Mouse (Mus musculus): ENCODE measurements around the gene Mgll.
A peak's percentile ranks its signal among the peaks of the same experiment; 100 is the strongest.

Mgll gene

DNA sequence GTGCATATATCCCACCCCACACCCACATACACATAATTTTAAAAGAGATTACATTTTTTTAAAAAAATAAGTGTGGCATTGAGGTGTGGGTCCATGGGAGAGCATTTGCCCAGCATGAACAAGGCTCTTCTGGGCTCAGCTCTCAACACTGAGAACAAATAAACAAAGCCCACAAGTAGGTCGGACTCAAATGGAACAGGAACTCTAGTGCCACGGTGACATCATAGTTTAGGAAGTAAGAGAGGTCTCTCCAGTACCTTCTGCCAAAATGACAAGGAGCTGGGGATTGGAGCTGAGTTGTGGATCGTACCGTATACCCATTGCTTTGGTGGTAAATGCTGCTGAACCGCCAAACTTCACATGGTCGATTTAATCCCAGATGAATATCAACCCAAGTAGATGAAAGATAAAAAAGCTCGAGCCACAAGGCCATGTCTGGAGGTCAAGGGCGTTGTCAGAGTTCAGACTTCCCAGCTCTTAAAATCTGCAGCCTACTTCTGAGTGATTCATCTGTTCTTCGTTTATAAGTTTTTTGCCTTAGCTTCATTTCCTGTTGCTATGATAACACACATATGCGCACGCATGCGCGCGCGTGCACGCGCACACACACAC is 80.9 kb downstream of the Mgll start:
- no peak for DNase-seq

DNA sequence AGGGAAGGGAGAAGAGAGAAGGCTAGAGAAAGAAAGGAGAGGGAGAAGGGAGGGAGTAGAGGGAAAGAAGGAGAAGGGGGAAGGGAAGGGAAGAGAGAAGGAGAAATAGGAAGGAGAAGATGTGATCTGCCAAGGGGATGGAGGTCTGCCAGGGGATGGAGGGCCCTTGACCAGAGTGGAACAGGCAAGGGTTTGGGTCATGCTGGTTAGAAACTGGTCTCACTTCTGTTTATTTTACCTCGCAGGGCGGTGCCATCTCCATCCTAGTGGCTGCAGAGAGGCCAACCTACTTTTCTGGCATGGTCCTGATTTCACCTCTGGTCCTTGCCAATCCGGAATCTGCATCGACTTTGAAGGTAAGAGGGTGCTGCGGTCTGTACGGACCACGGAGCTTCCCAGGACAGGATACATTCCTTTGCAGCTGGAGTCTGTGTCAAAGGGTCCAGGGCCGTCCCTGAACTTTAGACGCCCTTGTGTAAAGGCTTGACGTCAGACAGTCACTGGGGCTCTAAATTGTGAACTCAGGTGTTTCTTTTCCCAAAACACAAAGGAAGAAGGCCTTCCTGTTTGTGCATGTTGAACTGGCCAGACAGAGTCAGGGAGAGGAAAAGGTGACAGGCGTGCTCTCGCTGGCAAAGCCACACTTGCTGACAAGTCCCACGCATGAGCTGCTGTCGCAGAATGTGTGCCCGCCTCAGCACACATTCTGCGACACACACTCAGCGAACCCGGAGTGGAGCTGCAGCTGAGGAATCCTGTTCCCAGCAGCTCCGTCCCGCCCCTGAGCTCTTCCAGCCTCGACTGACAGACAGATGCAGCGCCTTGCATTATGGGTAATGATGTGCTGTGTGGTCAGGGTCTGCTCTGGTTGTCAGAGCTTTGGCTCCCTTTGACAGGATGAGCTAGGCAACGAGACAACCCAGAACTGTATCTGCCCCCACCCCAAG is 85.2 kb downstream of the Mgll start:
- no peak for DNase-seq

- DNase-seq, result no peak
Observed at GRCm38 (mm10) chr6:88810291-88810690, 86.1 kb downstream of the Mgll start.

GRCm38 (mm10) chr6:88811396-88811795 is 87.2 kb downstream of the Mgll start:
- DNase-seq, result no peak

DNA sequence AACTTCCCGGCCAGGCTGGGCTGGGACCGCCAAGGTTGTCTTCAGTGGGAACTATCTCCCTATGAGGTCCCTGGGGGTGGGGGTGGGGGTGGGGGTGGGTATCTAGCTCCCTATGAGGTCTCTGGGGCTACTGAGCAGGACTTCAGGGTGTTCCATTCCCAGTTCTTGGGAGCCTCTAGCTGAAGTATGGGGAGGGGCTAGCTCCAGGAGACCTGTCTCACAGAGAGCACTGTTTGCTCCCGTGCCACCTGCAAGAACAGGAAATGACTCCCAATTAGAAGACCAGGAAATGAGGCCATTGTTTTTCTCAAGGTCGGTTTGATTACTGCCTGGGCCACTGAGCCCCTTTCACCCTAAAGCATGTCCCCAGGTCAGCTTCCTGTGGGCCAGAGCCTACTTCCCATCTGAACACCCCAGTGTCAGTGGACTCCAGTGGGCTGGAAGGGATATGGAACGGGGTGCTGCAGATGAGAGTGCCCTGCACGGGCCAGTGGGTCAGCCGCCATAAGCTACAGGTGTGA is 87.7 kb downstream of the Mgll start:
- DNase-seq, result no peak

GRCm38 (mm10) chr6:88812886-88813285 is 88.7 kb downstream of the Mgll start:
- peak; percentile 30 to 55 for DNase-seq

DNA sequence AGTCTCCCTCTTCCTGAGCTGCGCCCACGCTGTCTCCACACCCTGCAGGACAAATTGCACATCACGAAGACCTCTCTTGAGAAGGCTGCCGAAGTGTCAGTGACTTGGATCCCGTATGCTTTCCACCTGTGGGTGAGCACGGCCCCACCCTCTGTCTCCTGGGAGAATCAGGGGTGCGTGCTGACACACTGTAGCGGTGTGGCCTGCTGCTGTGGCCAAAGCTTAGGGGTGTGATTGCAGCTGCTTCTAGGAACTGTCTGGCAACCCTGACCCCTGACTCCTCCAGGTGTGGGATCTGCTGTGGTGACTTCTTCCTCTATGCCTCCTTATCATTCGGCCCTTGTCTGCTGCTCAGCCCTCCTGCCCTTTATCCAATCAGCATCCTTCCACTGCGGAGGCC is 89.6 kb downstream of the Mgll start:
- no peak for DNase-seq

- DNase-seq, result no peak
Observed at GRCm38 (mm10) chr6:88815036-88815435, 90.8 kb downstream of the Mgll start.

DNA sequence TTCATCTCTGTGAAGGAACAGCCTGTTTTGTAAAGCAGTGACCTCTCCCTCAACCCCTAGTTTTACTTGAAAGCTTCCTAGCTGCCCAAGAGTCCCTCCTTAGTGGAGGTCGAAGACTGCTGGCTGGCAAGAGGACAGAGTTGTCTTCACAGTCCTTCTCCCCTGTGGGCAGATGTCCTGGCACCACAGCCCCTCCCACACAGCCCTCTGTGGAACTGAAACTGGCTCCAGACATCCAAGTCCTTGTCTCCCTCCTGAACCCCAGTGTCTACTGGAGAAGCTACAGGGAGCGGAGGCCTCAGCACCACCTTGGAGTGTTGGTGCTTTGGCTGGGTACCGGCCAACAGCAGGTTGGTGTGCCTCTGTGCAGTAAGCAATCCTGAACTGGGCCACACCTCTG is 91.3 kb downstream of the Mgll start:
- no peak for DNase-seq

- no peak for DNase-seq
Observed at GRCm38 (mm10) chr6:88816913-88817312, 92.7 kb downstream of the Mgll start.

- no peak for DNase-seq
Observed at GRCm38 (mm10) chr6:88820853-88821252, 96.6 kb downstream of the Mgll start.

DNA sequence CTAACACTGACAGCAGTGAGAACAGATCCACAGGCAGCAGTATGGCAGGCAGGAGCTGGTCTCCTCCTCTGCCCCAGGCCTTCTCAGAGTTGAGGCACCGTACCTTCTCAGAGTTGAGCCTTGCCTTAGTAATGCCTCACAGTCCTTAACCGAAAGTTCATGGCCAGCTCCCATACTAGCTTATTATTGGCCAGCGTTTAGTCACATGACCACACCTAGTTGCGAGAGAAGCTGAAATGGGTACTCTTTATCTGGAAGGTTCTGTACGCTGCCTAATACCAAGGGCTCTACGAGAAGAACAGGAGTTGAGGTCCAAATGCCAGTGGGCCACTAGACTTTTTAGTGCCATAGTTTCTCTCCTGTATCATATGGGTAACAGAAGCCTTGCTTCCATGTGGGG is 97.1 kb downstream of the Mgll start:
- no peak for DNase-seq

GRCm38 (mm10) chr6:88821901-88822300 is 97.7 kb downstream of the Mgll start:
- no peak for DNase-seq

GRCm38 (mm10) chr6:88824183-88824582 is 100.0 kb downstream of the Mgll start:
- DNase-seq, result no peak

GRCm38 (mm10) chr6:88826088-88826487 is 101.9 kb downstream of the Mgll start:
- no peak for DNase-seq

GRCm38 (mm10) chr6:88826545-88826944 is 102.3 kb downstream of the Mgll start:
- DNase-seq, result peak in 1 of 2 experiments; percentile 35

- DNase-seq, result no peak
Observed at GRCm38 (mm10) chr6:88826965-88827364, 102.8 kb downstream of the Mgll start.

DNA sequence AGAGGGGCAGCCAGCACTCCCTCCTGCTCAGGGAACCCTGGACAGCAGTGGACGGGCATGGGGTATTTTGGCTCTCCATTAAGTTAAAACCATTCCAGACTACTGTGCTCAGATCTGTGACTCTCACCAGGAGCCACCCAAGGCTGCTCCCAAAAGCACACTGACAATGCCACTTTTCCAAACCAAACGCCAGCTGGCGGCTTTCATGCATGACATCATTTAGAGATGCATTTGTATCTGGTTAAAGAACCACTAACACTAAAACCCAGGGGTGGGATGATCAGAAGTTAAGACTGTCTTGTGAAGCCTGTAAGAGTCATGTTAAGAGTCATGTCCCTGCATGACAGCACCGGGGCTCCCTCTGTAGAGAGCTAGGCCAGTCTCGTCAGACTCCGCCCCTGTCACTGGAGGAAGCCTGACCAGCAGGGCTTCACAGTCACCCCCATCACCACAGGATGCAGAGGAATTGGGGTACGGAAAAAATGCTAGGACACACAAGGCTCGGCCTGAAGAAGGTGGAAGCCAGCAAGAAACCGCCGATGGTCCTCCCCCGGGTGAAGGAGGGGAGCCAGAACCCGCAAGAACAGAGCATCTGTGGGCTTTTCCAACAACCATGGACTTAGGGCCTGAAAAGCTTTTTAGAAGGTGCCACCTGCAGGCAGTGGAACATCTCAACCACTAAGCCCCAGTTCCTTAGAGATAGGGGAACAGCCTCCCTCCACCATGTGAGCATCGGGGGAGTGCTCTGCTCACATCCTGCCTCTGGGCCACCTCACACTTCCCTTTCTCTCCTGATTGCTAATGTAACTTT is 103.4 kb downstream of the Mgll start:
- no peak for DNase-seq

GRCm38 (mm10) chr6:88828206-88829009 is 104.2 kb downstream of the Mgll start:
- no peak for DNase-seq

DNA sequence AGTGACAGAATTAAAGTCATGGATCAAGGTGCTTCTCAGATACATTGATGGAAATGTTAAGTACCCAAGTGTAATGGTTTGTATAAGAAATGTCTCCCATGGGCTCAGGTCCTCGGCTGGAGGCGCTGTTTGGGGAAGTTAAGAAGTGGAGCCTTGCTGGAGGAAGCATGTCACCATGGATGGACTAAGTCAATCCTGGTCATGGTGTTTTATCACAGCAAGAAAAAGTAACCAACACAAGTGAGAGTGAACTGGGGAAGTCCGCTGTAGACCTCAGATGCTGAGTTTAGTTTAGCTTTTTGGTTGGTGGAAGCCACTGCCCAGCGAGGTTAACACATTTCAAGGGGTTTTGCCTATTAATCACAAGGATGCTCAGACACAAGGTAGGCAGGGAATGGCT is 105.4 kb downstream of the Mgll start:
- DNase-seq, result no peak

DNA sequence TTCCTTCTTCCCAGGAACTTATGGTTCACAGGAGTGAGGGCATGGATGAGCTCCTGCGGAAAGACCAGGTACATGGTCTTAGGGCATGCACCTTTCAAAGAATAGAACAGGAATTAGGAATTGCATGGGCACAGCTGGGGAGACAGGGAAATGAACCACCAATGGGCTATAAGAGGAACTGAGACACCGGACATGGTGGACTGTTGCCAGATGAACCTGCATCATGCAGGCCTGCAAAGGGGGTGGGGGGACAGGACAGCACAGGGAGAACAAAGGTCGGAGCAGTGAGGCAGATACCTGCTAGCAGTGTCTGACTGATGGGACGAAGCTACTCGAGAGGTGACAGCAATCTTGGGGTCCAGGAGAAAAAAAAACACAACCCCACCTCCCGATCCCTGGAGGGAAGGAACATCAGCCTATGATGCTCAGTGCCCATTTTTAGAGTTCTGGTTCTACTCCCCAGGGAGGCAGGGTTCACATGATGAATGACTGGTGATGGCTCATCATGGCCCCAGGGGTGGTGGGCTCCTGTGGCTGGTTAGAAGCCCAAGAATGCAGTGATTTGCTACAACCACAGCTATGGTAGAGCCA is 106.0 kb downstream of the Mgll start:
- no peak for DNase-seq

DNA sequence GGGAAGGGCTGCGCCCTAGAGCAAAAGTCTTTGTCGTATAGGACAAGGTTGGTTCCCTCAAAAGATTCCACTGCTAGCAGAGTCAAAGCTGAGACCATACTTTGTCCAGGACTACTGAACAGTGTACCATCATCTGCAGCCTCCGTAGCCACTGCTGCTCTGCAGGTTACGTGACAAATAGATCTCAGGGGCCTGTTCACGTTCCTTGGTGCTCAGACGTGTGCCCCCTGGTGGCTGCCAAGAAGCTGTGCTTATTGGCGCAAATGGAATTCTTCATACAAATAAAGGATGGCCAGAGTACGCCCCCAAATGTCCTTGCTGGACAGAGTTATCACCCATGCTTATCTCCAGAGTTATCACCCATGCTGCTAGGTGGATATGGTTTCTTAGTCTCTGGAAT is 107.2 kb downstream of the Mgll start:
- DNase-seq, result peak in 1 of 2 experiments; percentile 40
